ENCODE assay signal across 1 mouse cellular context in the genomic region with DNA sequence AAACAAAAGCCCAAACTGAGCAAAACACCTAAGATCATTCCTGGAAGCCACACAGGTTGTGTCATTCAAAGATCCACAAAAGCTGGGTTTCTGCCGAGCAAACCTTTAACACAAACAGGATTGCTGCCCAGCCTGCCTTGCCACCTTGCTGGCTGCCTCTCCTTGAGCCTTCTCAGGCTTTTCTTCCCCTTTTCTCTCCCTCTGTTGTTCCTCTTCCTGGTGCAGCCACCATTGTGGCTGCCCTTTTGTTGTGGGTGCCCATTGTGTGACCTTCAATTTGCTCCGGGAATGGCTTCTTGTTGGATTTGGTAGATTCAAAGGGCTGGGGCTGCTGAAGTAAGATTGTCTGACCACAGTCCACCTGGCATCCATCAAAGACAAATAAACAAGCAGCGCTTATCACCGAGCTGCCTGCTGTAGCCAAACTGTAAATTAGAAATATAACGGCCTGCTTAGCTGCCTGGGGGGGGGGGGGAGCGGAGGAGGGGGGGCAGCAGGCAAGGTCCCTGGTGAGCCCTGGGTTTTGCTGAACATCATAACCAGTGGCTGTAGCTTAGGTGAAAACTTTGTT.
TF ChIP-seq lines count a peak whose summit lies in the region.

No protein-coding gene starts in this region.

TF ChIP-seq in MEL, 35 proteins besides CTCF, POLR2A, EP300 and RAD21 (continued from another document):
- no peak for TF ChIP-seq KAT2A (conservative IDR thresholded peaks at IDR 0.05; ENCODE audit: low read depth, low read length)
- peak; percentile 62; the same call in 1 of the 2 replicates for TF ChIP-seq ETS1 (IDR thresholded peaks at IDR 0.05; ENCODE audit: low read depth, low read length)
- no peak for TF ChIP-seq BHLHE40 (IDR thresholded peaks at IDR 0.05; ENCODE audit: borderline replicate concordance, low read depth, low read length)
- no peak for TF ChIP-seq POLR2AphosphoS2 (IDR thresholded peaks at IDR 0.05; ENCODE audit: low read length)
- TF ChIP-seq MAFK (IDR thresholded peaks at IDR 0.05; ENCODE audit: borderline replicate concordance, low read depth, low read length) = no peak
- peak; percentile 73 for TF ChIP-seq MYB (IDR thresholded peaks at IDR 0.05; ENCODE audit: low read depth, low read length)
- no peak for TF ChIP-seq MAX (IDR thresholded peaks at IDR 0.05; ENCODE audit: low read length)
- TF ChIP-seq HCFC1 (IDR thresholded peaks at IDR 0.05; ENCODE audit: low read depth, low read length) = no peak
- TF ChIP-seq TBP (IDR thresholded peaks at IDR 0.05; ENCODE audit: low read depth, low read length) = 0 out of 2 replicates have a peak, but pooled peaks have one; percentile 53
- no peak for TF ChIP-seq ZNF384 (IDR thresholded peaks at IDR 0.05; ENCODE audit: low read depth, low read length)
- TF ChIP-seq ZKSCAN1 (IDR thresholded peaks at IDR 0.05; ENCODE audit: low read depth, low read length) = no peak
- no peak for TF ChIP-seq MEF2A (IDR thresholded peaks at IDR 0.05; ENCODE audit: extremely low read depth, insufficient replicate concordance, low read depth, low read length, poor library complexity, severe bottlenecking)
- TF ChIP-seq SIN3A (IDR thresholded peaks at IDR 0.05; ENCODE audit: low read length) = peak; percentile 32; the same call in 1 of the 2 replicates
- TF ChIP-seq TAL1 (IDR thresholded peaks at IDR 0.05; ENCODE audit: low read length) = peak; percentile 73
- no peak for TF ChIP-seq NELFE (IDR thresholded peaks at IDR 0.05; ENCODE audit: low read depth, low read length)
- TF ChIP-seq ZC3H11A (IDR thresholded peaks at IDR 0.05; ENCODE audit: low read depth, low read length) = no peak
- no peak for TF ChIP-seq SMC3 (IDR thresholded peaks at IDR 0.05; ENCODE audit: low read depth, low read length)
